Mouse (Mus musculus): ENCODE results near the gene Doc2a. TPM values are rescaled to one million over a fixed set of nuclear protein-coding genes. Genes with fewer than 3 reads are reported as not detected.

The Doc2a gene
- polyA plus RNA-seq, 1 experiment from 2014 or later, result 1.6 TPM

DNA sequence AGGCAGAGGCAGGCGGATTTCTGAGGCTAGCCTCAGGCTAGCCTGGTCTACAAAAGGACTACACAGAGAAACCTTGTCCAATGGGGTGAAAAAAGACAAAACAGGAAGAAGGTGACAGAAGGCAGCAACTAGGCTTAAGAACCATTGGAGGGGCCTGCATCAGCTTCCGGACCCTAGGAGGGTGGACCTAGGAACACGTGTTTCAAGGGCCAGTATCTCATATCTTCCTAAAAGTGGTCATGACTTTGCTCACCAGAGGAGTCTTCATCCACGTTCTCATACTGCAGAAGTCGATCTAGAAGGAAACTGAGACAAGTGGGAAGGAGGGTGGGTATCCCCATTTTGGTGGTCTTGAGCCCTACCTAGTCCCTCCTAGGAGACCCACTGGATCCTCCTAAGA, 13.8 kb downstream of the Doc2a start:
- H3K36me3 ChIP-seq (ENCODE audit: control insufficient read depth, insufficient read depth), result peaks cover 44% of the 10 kb centered on the region
- peak overlapping the region; percentile 80 for H3K4me2 ChIP-seq (replicated peaks; ENCODE audit: low read depth)
- WGBS, result 71% methylated on average over 5 of the region's 5 CpGs
- H3K27ac ChIP-seq (ENCODE audit: low read depth, low read length), result no peak overlapping the region
- no peaks in the 10 kb centered on the region for H3K27me3 ChIP-seq (replicated peaks; ENCODE audit: control insufficient read depth, insufficient read depth, low read length)
- no peaks in the 10 kb centered on the region for H3K9me3 ChIP-seq (ENCODE audit: control insufficient read depth)
- ATAC-seq, result no peak
- peaks cover 5% of the 10 kb centered on the region; the same call in 1 of the 2 replicates for H3K4me1 ChIP-seq (replicated peaks; ENCODE audit: control insufficient read depth, insufficient read depth, low read length)
- peak overlapping the region; percentile 49 for H3K9ac ChIP-seq (ENCODE audit: low read depth, low read length)
- peak overlapping the region; percentile 55 for H3K4me3 ChIP-seq (ENCODE audit: low read depth, low read length)
- TF ChIP-seq CTCF (IDR thresholded peaks at IDR 0.05; ENCODE audit: low read depth), result no peak

GRCm38 (mm10) chr7:126861429-126862130, 14.4 kb downstream of the Doc2a start, which contains the start of gene Hirip3:
Hirip3 (plus strand) TSS chr7:126861972.
- Histone ChIP-seq H3K9ac (ENCODE audit: low read depth, low read length) (peak within 1 kb of the TSS; percentile 49), H3K9me3 (ENCODE audit: control insufficient read depth) (no peaks in the 10 kb centered on the region), H3K27ac (ENCODE audit: low read depth, low read length) (peak within 1 kb of the TSS; percentile 42; the same call in 1 of the 2 replicates), H3K36me3 (ENCODE audit: control insufficient read depth, insufficient read depth) (peaks cover 45% of the 10 kb centered on the region), H3K27me3 (replicated peaks; ENCODE audit: control insufficient read depth, insufficient read depth, low read length) (no peaks in the 10 kb centered on the region), H3K4me1 (replicated peaks; ENCODE audit: control insufficient read depth, insufficient read depth, low read length) (peaks cover 5% of the 10 kb centered on the region; the same call in 1 of the 2 replicates), H3K4me2 (replicated peaks; ENCODE audit: low read depth) (peak within 1 kb of the TSS; percentile 80), H3K4me3 (ENCODE audit: low read depth, low read length) (peak within 1 kb of the TSS; percentile 55)
- ATAC-seq, result peak; percentile 91
- peak; percentile 2; the same call in 1 of the 2 replicates for TF ChIP-seq CTCF (IDR thresholded peaks at IDR 0.05; ENCODE audit: low read depth)
- WGBS, result under 1% methylated on average over 42 of the region's 42 CpGs

- WGBS, result under 1% methylated on average over 41 of the region's 41 CpGs
- Histone ChIP-seq H3K9me3 (ENCODE audit: control insufficient read depth) (no peaks in the 10 kb centered on the region), H3K4me1 (replicated peaks; ENCODE audit: control insufficient read depth, insufficient read depth, low read length) (peaks cover 5% of the 10 kb centered on the region; the same call in 1 of the 2 replicates), H3K27me3 (replicated peaks; ENCODE audit: control insufficient read depth, insufficient read depth, low read length) (no peaks in the 10 kb centered on the region), H3K27ac (ENCODE audit: low read depth, low read length) (peak within 1 kb of the TSS; percentile 42; the same call in 1 of the 2 replicates), H3K4me3 (ENCODE audit: low read depth, low read length) (peak within 1 kb of the TSS; percentile 55), H3K9ac (ENCODE audit: low read depth, low read length) (peak within 1 kb of the TSS; percentile 49), H3K36me3 (ENCODE audit: control insufficient read depth, insufficient read depth) (peaks cover 45% of the 10 kb centered on the region), H3K4me2 (replicated peaks; ENCODE audit: low read depth) (peak within 1 kb of the TSS; percentile 80)
- peak; percentile 79 for ATAC-seq
- peak; percentile 26; the same call in 1 of the 2 replicates for TF ChIP-seq CTCF (IDR thresholded peaks at IDR 0.05; ENCODE audit: low read depth)
Observed at GRCm38 (mm10) chr7:126862147-126862784, 15.1 kb downstream of the Doc2a start, which contains the start of gene Ino80e. Ino80e (minus strand) TSS chr7:126862377.

DNA sequence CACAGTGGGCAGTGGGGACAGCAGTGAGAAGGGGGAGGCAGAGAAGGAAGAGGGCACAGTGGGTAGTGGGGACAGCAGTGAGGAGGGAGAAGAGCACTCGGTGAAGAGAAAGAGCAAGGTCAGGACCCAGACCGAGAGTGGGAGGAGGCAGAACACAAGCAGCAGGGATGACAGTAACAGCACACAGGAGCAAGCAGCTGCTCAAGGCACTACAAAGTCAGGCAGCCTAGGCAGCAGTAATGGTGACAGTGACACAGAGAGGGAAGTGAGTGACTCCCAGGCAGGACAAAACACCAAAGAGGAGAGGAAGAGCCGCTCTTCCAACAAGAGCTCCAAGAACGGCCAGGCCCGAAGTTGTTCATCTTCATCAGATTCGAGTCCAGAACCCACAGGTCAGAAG, 16.6 kb downstream of the Doc2a start:
- Histone ChIP-seq H3K4me1 (replicated peaks; ENCODE audit: control insufficient read depth, insufficient read depth, low read length) (peaks cover 5% of the 10 kb centered on the region; the same call in 1 of the 2 replicates), H3K36me3 (ENCODE audit: control insufficient read depth, insufficient read depth) (peaks cover 45% of the 10 kb centered on the region), H3K27ac (ENCODE audit: low read depth, low read length) (no peak overlapping the region), H3K4me2 (replicated peaks; ENCODE audit: low read depth) (peak overlapping the region; percentile 80; the same call in 1 of the 2 replicates), H3K9me3 (ENCODE audit: control insufficient read depth) (no peaks in the 10 kb centered on the region), H3K9ac (ENCODE audit: low read depth, low read length) (no peak overlapping the region), H3K4me3 (ENCODE audit: low read depth, low read length) (no peak overlapping the region), H3K27me3 (replicated peaks; ENCODE audit: control insufficient read depth, insufficient read depth, low read length) (no peaks in the 10 kb centered on the region)
- ATAC-seq, result no peak
- 67% methylated on average over 6 of the region's 6 CpGs for WGBS
- no peak for TF ChIP-seq CTCF (IDR thresholded peaks at IDR 0.05; ENCODE audit: low read depth)

- no peak for TF ChIP-seq CTCF (IDR thresholded peaks at IDR 0.05; ENCODE audit: low read depth)
- Histone ChIP-seq H3K4me2 (replicated peaks; ENCODE audit: low read depth) (no peak overlapping the region), H3K4me1 (replicated peaks; ENCODE audit: control insufficient read depth, insufficient read depth, low read length) (no peaks in the 10 kb centered on the region), H3K27ac (ENCODE audit: low read depth, low read length) (no peak overlapping the region), H3K4me3 (ENCODE audit: low read depth, low read length) (no peak overlapping the region), H3K9me3 (ENCODE audit: control insufficient read depth) (no peaks in the 10 kb centered on the region), H3K36me3 (ENCODE audit: control insufficient read depth, insufficient read depth) (peaks cover 75% of the 10 kb centered on the region), H3K27me3 (replicated peaks; ENCODE audit: control insufficient read depth, insufficient read depth, low read length) (no peaks in the 10 kb centered on the region), H3K9ac (ENCODE audit: low read depth, low read length) (no peak overlapping the region)
- no peak for ATAC-seq
- 80% methylated on average over 2 of the region's 2 CpGs for WGBS
Observed at GRCm38 (mm10) chr7:126867534-126867933, 20.3 kb downstream of the Doc2a start.

GRCm38 (mm10) chr7:126868003-126868402, 20.8 kb downstream of the Doc2a start:
- WGBS, result 78% methylated on average over 12 of the region's 12 CpGs
- no peak overlapping the region for H3K27ac ChIP-seq (ENCODE audit: low read depth, low read length)
- no peaks in the 10 kb centered on the region for H3K27me3 ChIP-seq (replicated peaks; ENCODE audit: control insufficient read depth, insufficient read depth, low read length)
- no peak for ATAC-seq
- no peak overlapping the region for H3K4me3 ChIP-seq (ENCODE audit: low read depth, low read length)
- H3K9ac ChIP-seq (ENCODE audit: low read depth, low read length), result no peak overlapping the region
- no peaks in the 10 kb centered on the region for H3K9me3 ChIP-seq (ENCODE audit: control insufficient read depth)
- H3K36me3 ChIP-seq (ENCODE audit: control insufficient read depth, insufficient read depth), result peaks cover 80% of the 10 kb centered on the region
- no peaks in the 10 kb centered on the region for H3K4me1 ChIP-seq (replicated peaks; ENCODE audit: control insufficient read depth, insufficient read depth, low read length)
- no peak overlapping the region for H3K4me2 ChIP-seq (replicated peaks; ENCODE audit: low read depth)
- no peak for TF ChIP-seq CTCF (IDR thresholded peaks at IDR 0.05; ENCODE audit: low read depth)

Measured in intestine, postnatal 0 days (tissue).